Mouse (Mus musculus): Measurements from ENCODE around the gene Zic1. TPM values are rescaled to one million over a fixed set of nuclear protein-coding genes. Genes with fewer than 3 reads are reported as not detected.

The Zic1 gene
- polyA plus RNA-seq, 1 experiment, result not detected

DNA sequence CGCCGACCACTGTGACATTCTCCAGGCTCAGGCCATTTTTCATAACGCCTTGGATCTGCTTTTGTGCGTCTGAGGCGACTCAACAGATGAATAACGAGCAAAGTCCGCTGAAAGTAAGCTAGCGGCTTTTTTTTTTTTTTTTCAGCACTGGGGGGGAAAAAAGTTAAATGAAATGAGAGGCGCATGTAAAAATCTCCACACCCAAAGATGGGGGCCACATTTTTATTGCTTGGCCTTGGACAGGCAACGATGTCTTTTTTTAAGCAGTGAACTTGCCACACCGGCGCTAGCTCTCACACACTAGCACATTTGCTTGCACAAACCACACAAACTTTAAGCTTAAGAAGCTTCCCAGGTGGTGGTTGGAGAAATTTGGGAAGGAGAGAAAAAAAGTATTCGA, 38.6 kb upstream of the Zic1 start:
- Histone ChIP-seq H3K36me3 (ENCODE audit: control insufficient read depth, insufficient read depth, low read length) (no peaks in the 10 kb centered on the region), H3K27me3 (ENCODE audit: control insufficient read depth, insufficient read depth, low read length) (peaks cover 9% of the 10 kb centered on the region), H3K4me1 (ENCODE audit: control insufficient read depth, insufficient read depth, insufficient read length) (no peaks in the 10 kb centered on the region), H3K4me3 (ENCODE audit: extremely low read depth, insufficient read depth, insufficient read length) (no peak overlapping the region), H3K27ac (ENCODE audit: insufficient read depth, low read length) (no peak overlapping the region)
- no peak for TF ChIP-seq CTCF (IDR thresholded peaks at IDR 0.05; ENCODE audit: extremely low read depth, insufficient read depth, insufficient read length, insufficient replicate concordance)
- TF ChIP-seq POLR2A (IDR thresholded peaks at IDR 0.05; ENCODE audit: low read depth, low read length), result no peak
- no peak for DNase-seq (ENCODE audit: low read depth in 1 of 2, low spot score in 2 of 2)
- 8% methylated on average over 13 of the region's 13 CpGs for WGBS

DNA sequence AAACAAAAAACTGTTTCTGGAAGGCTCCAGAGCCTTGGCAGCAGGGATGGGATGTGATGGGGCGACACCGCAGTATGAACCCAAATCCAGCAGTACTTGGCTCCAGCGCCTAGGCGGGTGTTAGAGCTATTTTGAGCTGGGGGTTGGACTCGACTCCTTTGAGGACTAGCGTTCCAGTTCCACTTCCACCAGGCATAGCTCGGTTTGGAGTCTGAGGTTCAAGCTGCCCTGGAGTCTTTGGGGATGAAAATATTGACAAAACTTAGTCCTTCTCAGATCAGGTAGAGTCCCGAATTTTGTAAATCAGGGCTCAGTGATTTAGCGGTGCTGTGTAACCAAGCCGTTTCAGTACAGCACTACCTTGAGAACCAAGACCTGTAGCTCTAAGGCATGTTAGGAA, 35.9 kb upstream of the Zic1 start:
- TF ChIP-seq POLR2A (IDR thresholded peaks at IDR 0.05; ENCODE audit: low read depth, low read length) (no peak), CTCF (IDR thresholded peaks at IDR 0.05; ENCODE audit: extremely low read depth, insufficient read depth, insufficient read length, insufficient replicate concordance) (no peak)
- no peaks in the 10 kb centered on the region for H3K4me1 ChIP-seq (ENCODE audit: control insufficient read depth, insufficient read depth, insufficient read length)
- H3K36me3 ChIP-seq (ENCODE audit: control insufficient read depth, insufficient read depth, low read length), result no peaks in the 10 kb centered on the region
- no peak for DNase-seq (ENCODE audit: low read depth in 1 of 2, low spot score in 2 of 2)
- H3K27me3 ChIP-seq (ENCODE audit: control insufficient read depth, insufficient read depth, low read length), result peaks cover 9% of the 10 kb centered on the region
- 3% methylated on average over 10 of the region's 10 CpGs for WGBS
- H3K27ac ChIP-seq (ENCODE audit: insufficient read depth, low read length), result no peak overlapping the region
- H3K4me3 ChIP-seq (ENCODE audit: extremely low read depth, insufficient read depth, insufficient read length), result no peak overlapping the region

DNA sequence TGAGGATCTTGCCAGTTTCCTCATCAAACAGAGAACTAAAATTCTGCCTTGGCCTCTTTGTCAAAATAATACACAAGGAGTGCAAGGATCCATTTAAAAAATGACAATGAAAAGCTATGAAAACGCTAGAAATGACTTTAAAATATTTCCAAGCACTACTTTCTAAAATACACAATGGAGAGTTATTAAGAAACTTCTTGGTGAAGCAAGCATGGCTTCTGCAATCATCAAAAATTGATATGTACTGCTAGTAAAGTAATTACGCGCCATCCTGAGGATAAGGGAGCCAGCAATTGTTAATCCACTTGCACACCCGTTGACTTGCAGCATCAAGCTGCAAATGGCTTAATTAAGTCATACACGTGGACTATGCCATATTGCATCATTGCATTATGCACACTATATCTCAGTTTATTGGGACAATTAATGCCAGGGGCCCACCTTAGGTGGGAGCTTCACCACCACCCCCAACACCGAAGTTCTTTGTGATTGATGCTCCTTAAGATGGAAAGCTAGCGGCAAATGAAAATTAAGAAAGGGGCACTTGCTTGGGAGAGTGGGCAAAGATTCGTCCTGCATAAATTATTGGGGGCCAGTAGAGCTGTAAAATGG, 35.0 kb upstream of the Zic1 start:
- peaks cover 5% of the 10 kb centered on the region for H3K27me3 ChIP-seq (ENCODE audit: control insufficient read depth, insufficient read depth, low read length)
- H3K4me3 ChIP-seq (ENCODE audit: extremely low read depth, insufficient read depth, insufficient read length), result no peak overlapping the region
- WGBS, result 11% methylated on average over 8 of the region's 8 CpGs
- no peak for DNase-seq (ENCODE audit: low read depth in 1 of 2, low spot score in 2 of 2)
- no peaks in the 10 kb centered on the region for H3K36me3 ChIP-seq (ENCODE audit: control insufficient read depth, insufficient read depth, low read length)
- TF ChIP-seq POLR2A (IDR thresholded peaks at IDR 0.05; ENCODE audit: low read depth, low read length), result no peak
- TF ChIP-seq CTCF (IDR thresholded peaks at IDR 0.05; ENCODE audit: extremely low read depth, insufficient read depth, insufficient read length, insufficient replicate concordance), result no peak
- no peaks in the 10 kb centered on the region for H3K4me1 ChIP-seq (ENCODE audit: control insufficient read depth, insufficient read depth, insufficient read length)
- H3K27ac ChIP-seq (ENCODE audit: insufficient read depth, low read length), result no peak overlapping the region

GRCm38 (mm10) chr9:91399976-91400375, 34.4 kb upstream of the Zic1 start:
- no peaks in the 10 kb centered on the region for H3K4me1 ChIP-seq (ENCODE audit: control insufficient read depth, insufficient read depth, insufficient read length)
- WGBS, result 26% methylated on average over 7 of the region's 7 CpGs
- no peak for DNase-seq (ENCODE audit: low read depth in 1 of 2, low spot score in 2 of 2)
- H3K4me3 ChIP-seq (ENCODE audit: extremely low read depth, insufficient read depth, insufficient read length), result no peak overlapping the region
- TF ChIP-seq POLR2A (IDR thresholded peaks at IDR 0.05; ENCODE audit: low read depth, low read length), result no peak
- no peak for TF ChIP-seq CTCF (IDR thresholded peaks at IDR 0.05; ENCODE audit: extremely low read depth, insufficient read depth, insufficient read length, insufficient replicate concordance)
- peaks cover 5% of the 10 kb centered on the region for H3K27me3 ChIP-seq (ENCODE audit: control insufficient read depth, insufficient read depth, low read length)
- no peak overlapping the region for H3K27ac ChIP-seq (ENCODE audit: insufficient read depth, low read length)
- no peaks in the 10 kb centered on the region for H3K36me3 ChIP-seq (ENCODE audit: control insufficient read depth, insufficient read depth, low read length)

- TF ChIP-seq CTCF (IDR thresholded peaks at IDR 0.05; ENCODE audit: extremely low read depth, insufficient read depth, insufficient read length, insufficient replicate concordance) (no peak), POLR2A (IDR thresholded peaks at IDR 0.05; ENCODE audit: low read depth, low read length) (no peak)
- Histone ChIP-seq H3K36me3 (ENCODE audit: control insufficient read depth, insufficient read depth, low read length) (no peaks in the 10 kb centered on the region), H3K27ac (ENCODE audit: insufficient read depth, low read length) (no peak overlapping the region), H3K27me3 (ENCODE audit: control insufficient read depth, insufficient read depth, low read length) (peaks cover 6% of the 10 kb centered on the region), H3K4me3 (ENCODE audit: extremely low read depth, insufficient read depth, insufficient read length) (no peak overlapping the region), H3K4me1 (ENCODE audit: control insufficient read depth, insufficient read depth, insufficient read length) (no peaks in the 10 kb centered on the region)
- WGBS, result 15% methylated on average over 14 of the region's 14 CpGs
- DNase-seq (ENCODE audit: low read depth in 1 of 2, low spot score in 2 of 2), result no peak
Measured at GRCm38 (mm10) chr9:91395066-91395772, 29.6 kb upstream of the Zic1 start.

GRCm38 (mm10) chr9:91394211-91394646, 28.6 kb upstream of the Zic1 start:
- no peak overlapping the region for H3K4me3 ChIP-seq (ENCODE audit: extremely low read depth, insufficient read depth, insufficient read length)
- H3K36me3 ChIP-seq (ENCODE audit: control insufficient read depth, insufficient read depth, low read length), result no peaks in the 10 kb centered on the region
- no peaks in the 10 kb centered on the region for H3K4me1 ChIP-seq (ENCODE audit: control insufficient read depth, insufficient read depth, insufficient read length)
- H3K27ac ChIP-seq (ENCODE audit: insufficient read depth, low read length), result no peak overlapping the region
- peaks cover 6% of the 10 kb centered on the region for H3K27me3 ChIP-seq (ENCODE audit: control insufficient read depth, insufficient read depth, low read length)
- WGBS, result 8% methylated on average over 14 of the region's 14 CpGs
- no peak for DNase-seq (ENCODE audit: low read depth in 1 of 2, low spot score in 2 of 2)
- no peak for TF ChIP-seq POLR2A (IDR thresholded peaks at IDR 0.05; ENCODE audit: low read depth, low read length)
- no peak for TF ChIP-seq CTCF (IDR thresholded peaks at IDR 0.05; ENCODE audit: extremely low read depth, insufficient read depth, insufficient read length, insufficient replicate concordance)

All from spleen, adult 2 months (tissue).